ENCODE assay signal across 8 mouse cellular contexts in the genomic region with DNA sequence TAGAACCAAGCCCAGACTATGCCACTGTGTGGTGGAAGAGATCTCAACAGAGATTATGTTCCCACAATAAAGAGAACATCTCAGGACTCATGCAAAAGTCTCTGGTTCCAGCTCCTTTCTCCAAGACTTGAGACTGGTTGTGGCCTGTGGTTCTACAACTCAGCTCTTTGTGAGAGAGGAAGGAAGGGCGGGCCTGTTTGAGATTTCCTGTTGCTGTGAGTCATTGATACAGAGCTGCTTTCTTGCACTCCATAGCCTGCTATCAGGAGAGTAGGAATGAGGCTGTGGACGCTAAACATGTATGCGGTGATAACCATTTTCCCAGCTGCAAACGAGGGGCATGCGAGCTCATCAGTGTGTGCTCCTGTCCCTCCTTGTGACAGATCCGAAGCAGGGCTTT. TPM values are rescaled to one million over a fixed set of nuclear protein-coding genes. Genes with fewer than 3 reads are reported as not detected.
A peak's percentile ranks its signal among the peaks of the same experiment; 100 is the strongest.
DNase-seq lines count a peak whose midpoint lies in the region; ATAC-seq lines count a peak whose summit lies in the region.

No protein-coding gene starts in this region.

- 86% methylated on average over 6 of the region's 6 CpGs for WGBS in hindbrain, embryonic 10.5 days

- peak overlapping the region; percentile 77 for H3K27ac ChIP-seq in brown adipose tissue, adult 24 weeks (replicated peaks; ENCODE audit: low read depth, low read length)
- no peak overlapping the region for H3K27ac ChIP-seq in hindbrain, embryonic 10.5 days

- no peaks in the 10 kb centered on the region for H3K27me3 ChIP-seq in hindbrain, embryonic 10.5 days (ENCODE audit: insufficient read depth, poor library complexity, severe bottlenecking)

- peak; percentile 70 for DNase-seq in CD4-positive, CD25-positive, alpha-beta regulatory T cell, adult 2 months (ENCODE audit: low read depth, low spot score)
- DNase-seq in neural tube, embryonic 10.5 days (ENCODE audit: extremely low spot score, low spot score): no peak
- no peak for DNase-seq in cerebellum, adult 11-12 months
- no peak for DNase-seq in urinary bladder, postnatal 10 days (ENCODE audit: low spot score)
- DNase-seq in hindbrain, embryonic 10.5 days (ENCODE audit: low spot score): no peak

- H3K4me1 ChIP-seq in brown adipose tissue, adult 24 weeks (ENCODE audit: control insufficient read depth, insufficient read depth, insufficient read length, low read length): no peaks in the 10 kb centered on the region
- no peaks in the 10 kb centered on the region for H3K4me1 ChIP-seq in hindbrain, embryonic 10.5 days (replicated peaks)

- no peaks in the 10 kb centered on the region for H3K36me3 ChIP-seq in hindbrain, embryonic 10.5 days

- H3K9me3 ChIP-seq in hindbrain, embryonic 10.5 days: no peaks in the 10 kb centered on the region

- H3K4me3 ChIP-seq in brown adipose tissue, adult 24 weeks (ENCODE audit: insufficient read depth, low read depth, low read length): no peak overlapping the region
- no peak overlapping the region for H3K4me3 ChIP-seq in hindbrain, embryonic 10.5 days

- ATAC-seq in hematopoietic stem cell, adult 5-6 weeks (replicated peaks in 1 of 2; ENCODE audit: insufficient read depth in 1 of 2, low FRiP score in 2 of 2, low TSS enrichment in 1 of 2, low read depth in 1 of 2, poor library complexity in 2 of 2, severe bottlenecking in 2 of 2): peak; percentile 96 to 98
- peak; percentile 90 for ATAC-seq in megakaryocyte progenitor cell, adult 5-6 weeks (replicated peaks; ENCODE audit: poor library complexity)

RNA-seq across cellular contexts. Expression of a gene that starts 43.9 kb away (rescaled TPM):
- not detected in 2 replicates for polyA plus RNA-seq in brown adipose tissue, adult 24 weeks (2012; ENCODE audit: insufficient read depth, insufficient read length, missing spikeins)
- 0.31 and 1.0 TPM in 2 replicates for total RNA-seq in hematopoietic stem cell, adult 5-6 weeks (2017)
- 0.07 and 0.22 TPM in 2 replicates for total RNA-seq in megakaryocyte progenitor cell, adult 5-6 weeks (2015)
- total RNA-seq in megakaryocyte progenitor cell, adult 5-6 weeks (2017): 0.92 and 1.0 TPM in 2 replicates
- not detected in 2 replicates for polyA plus RNA-seq in hindbrain, embryonic 10.5 days (2016; fragmentation: Nextera tagmentation; extraction: Ambion mirVana)

RNA-seq across cellular contexts. Expression of a gene that starts 48.2 kb away (rescaled TPM):
- 3.0 and 3.2 TPM in 2 replicates for polyA plus RNA-seq in brown adipose tissue, adult 24 weeks (2012; ENCODE audit: insufficient read depth, insufficient read length, missing spikeins)
- 7.6 and 11.1 TPM in 2 replicates for total RNA-seq in hematopoietic stem cell, adult 5-6 weeks (2017)
- total RNA-seq in megakaryocyte progenitor cell, adult 5-6 weeks (2015): 5.6 and 6.1 TPM in 2 replicates
- 6.5 and 7.8 TPM in 2 replicates for total RNA-seq in megakaryocyte progenitor cell, adult 5-6 weeks (2017)
- polyA plus RNA-seq in hindbrain, embryonic 10.5 days (2016; fragmentation: Nextera tagmentation; extraction: Ambion mirVana): 10.8 and 11.6 TPM in 2 replicates
